Comparison of ENCODE assay signal across 11 mouse cellular contexts in the genomic region with DNA sequence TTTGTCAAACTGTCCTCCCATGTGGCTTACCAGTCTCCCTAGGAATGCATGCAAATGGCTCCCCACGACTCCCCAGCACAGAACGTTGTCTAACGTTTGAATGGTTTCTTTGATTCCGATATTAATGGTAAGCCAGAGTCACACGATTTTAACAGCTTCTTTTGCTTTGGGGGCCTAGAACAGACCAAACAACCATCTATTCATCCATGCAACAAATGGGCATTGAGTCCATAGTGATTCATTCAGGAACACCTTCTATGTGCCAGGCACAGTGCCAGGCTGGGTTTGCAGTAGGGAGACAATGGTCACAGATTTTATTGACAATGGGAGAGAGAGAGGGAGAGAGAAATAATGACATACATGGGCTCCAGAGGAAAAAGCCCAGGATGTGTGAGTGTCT.
A peak's percentile ranks its signal among the peaks of the same experiment; 100 is the strongest.
DNase-seq lines count a peak whose midpoint lies in the region; ATAC-seq lines count a peak whose summit lies in the region.
"Had no signal": no experiment of that assay in that cellular context is flagged by ENCODE, and none has a peak within 500 bp of the region (broad histone marks: within the 10 kb centered on the region; RNA-seq: fewer than 3 reads in every experiment).

No protein-coding gene starts in this region.

- no peak overlapping the region for H3K9ac ChIP-seq in hindbrain, embryonic 12.5 days
- H3K9ac ChIP-seq in hindbrain, embryonic 11.5 days (ENCODE audit: low read depth, low read length), result no peak overlapping the region
- no peak overlapping the region for H3K9ac ChIP-seq in neural tube, embryonic 13.5 days
- H3K9ac ChIP-seq: lung, embryonic 14.5 days had no signal

- no peaks in the 10 kb centered on the region for H3K9me3 ChIP-seq in hindbrain, embryonic 12.5 days (replicated peaks)
- no peaks in the 10 kb centered on the region for H3K9me3 ChIP-seq in hindbrain, embryonic 11.5 days (ENCODE audit: control insufficient read depth, low read length)
- no peaks in the 10 kb centered on the region for H3K9me3 ChIP-seq in neural tube, embryonic 13.5 days

- DNase-seq in hindbrain, embryonic 11.5 days (ENCODE audit: low spot score), result no peak
- DNase-seq in cerebellum, postnatal 10 days, result peak; percentile 9 to 35
- peak; percentile 48 for DNase-seq in layer of hippocampus, adult 9-10 months (ENCODE audit: low spot score)
- DNase-seq in spleen, adult 12 weeks (ENCODE audit: low spot score), result no peak
- DNase-seq in thymus, postnatal 0 days (ENCODE audit: low spot score), result no peak
- no peak for DNase-seq in gastrocnemius, postnatal 4 days (ENCODE audit: low spot score in 2 of 2)
- DNase-seq: lung, embryonic 14.5 days; thymus, postnatal 25 days had no signal

- no peaks in the 10 kb centered on the region for H3K36me3 ChIP-seq in hindbrain, embryonic 12.5 days
- no peaks in the 10 kb centered on the region for H3K36me3 ChIP-seq in hindbrain, embryonic 11.5 days (ENCODE audit: control insufficient read depth, insufficient read depth, low read length)
- H3K36me3 ChIP-seq in neural tube, embryonic 13.5 days, result no peaks in the 10 kb centered on the region

- H3K4me1 ChIP-seq in hindbrain, embryonic 12.5 days, result no peaks in the 10 kb centered on the region; the same call in 1 of the 2 replicates
- no peaks in the 10 kb centered on the region for H3K4me1 ChIP-seq in hindbrain, embryonic 11.5 days (replicated peaks; ENCODE audit: control insufficient read depth, insufficient read depth, low read length)
- H3K4me1 ChIP-seq in neural tube, embryonic 13.5 days (replicated peaks), result 0 out of 2 replicates have a peak, but pooled peaks cover 13% of the 10 kb centered on the region

- no peak overlapping the region for H3K4me2 ChIP-seq in hindbrain, embryonic 12.5 days (replicated peaks)
- H3K4me2 ChIP-seq in hindbrain, embryonic 11.5 days (replicated peaks; ENCODE audit: low read depth, low read length), result no peak overlapping the region
- H3K4me2 ChIP-seq in neural tube, embryonic 13.5 days, result no peak overlapping the region
- H3K4me2 ChIP-seq: lung, embryonic 14.5 days had no signal

- H3K4me3 ChIP-seq in hindbrain, embryonic 12.5 days, result no peak overlapping the region
- H3K4me3 ChIP-seq in hindbrain, embryonic 11.5 days (ENCODE audit: low read depth, low read length), result no peak overlapping the region
- no peak overlapping the region for H3K4me3 ChIP-seq in neural tube, embryonic 13.5 days

- peak; percentile 75 for ATAC-seq in hindbrain, embryonic 12.5 days (ENCODE audit: low FRiP score)
- ATAC-seq in hindbrain, embryonic 11.5 days (ENCODE audit: low FRiP score), result no peak
- ATAC-seq in neural tube, embryonic 13.5 days (ENCODE audit: low read depth), result peak; percentile 53; the same call in 1 of the 2 replicates

- WGBS in hindbrain, embryonic 12.5 days, result 67% methylated on average over 5 of the region's 5 CpGs
- WGBS in hindbrain, embryonic 11.5 days, result 80% methylated on average over 5 of the region's 5 CpGs
- 46% methylated on average over 5 of the region's 5 CpGs for WGBS in neural tube, embryonic 13.5 days

- 0 out of 2 replicates have a peak overlapping the region, but pooled peaks have one; percentile 19 for H3K27ac ChIP-seq in hindbrain, embryonic 12.5 days
- H3K27ac ChIP-seq in hindbrain, embryonic 11.5 days (ENCODE audit: low read depth, low read length), result no peak overlapping the region
- peak overlapping the region; percentile 43; the same call in 1 of the 2 replicates for H3K27ac ChIP-seq in neural tube, embryonic 13.5 days (replicated peaks)

- no peaks in the 10 kb centered on the region for H3K27me3 ChIP-seq in hindbrain, embryonic 12.5 days
- no peaks in the 10 kb centered on the region for H3K27me3 ChIP-seq in hindbrain, embryonic 11.5 days (ENCODE audit: control insufficient read depth, insufficient read depth, low read length)
- no peaks in the 10 kb centered on the region for H3K27me3 ChIP-seq in neural tube, embryonic 13.5 days
- H3K27me3 ChIP-seq: CH12.LX had no signal

Comparison
In these comparisons a context has a peak if more than half of its experiments do, and no peak if none do; other contexts are left out.
1. DNase-seq: peak in cerebellum, postnatal 10 days (2 of 2) and layer of hippocampus, adult 9-10 months (single experiment); none in hindbrain, embryonic 11.5 days (single experiment), spleen, adult 12 weeks (single experiment), thymus, postnatal 0 days (single experiment) and gastrocnemius, postnatal 4 days (0 of 2).